ENCODE assay signal across 8 mouse cellular contexts in genomic region chr7:116031718-116032595, GRCm38 (mm10). TPM values are rescaled to one million over a fixed set of nuclear protein-coding genes. Genes with fewer than 3 reads are reported as not detected.
DNase-seq lines count a peak whose midpoint lies in the region; ATAC-seq and TF ChIP-seq lines count a peak whose summit lies in the region.

No protein-coding gene starts in this region.

- peak overlapping the region; percentile 72 for H3K4me3 ChIP-seq in G1E (ENCODE audit: low read depth, low read length)
- H3K4me3 ChIP-seq in brown adipose tissue, adult 24 weeks (ENCODE audit: insufficient read depth, low read depth, low read length), result peak overlapping the region; percentile 85
- peak overlapping the region; percentile 55 for H3K4me3 ChIP-seq in forebrain, embryonic 14.5 days (ENCODE audit: low read depth, low read length)
- H3K4me3 ChIP-seq in spleen, adult 2 months (ENCODE audit: extremely low read depth, insufficient read depth, insufficient read length), result peak overlapping the region; percentile 44

- peaks cover 72% of the 10 kb centered on the region for H3K27me3 ChIP-seq in G1E (ENCODE audit: insufficient read depth, low read length)
- peaks cover 10% of the 10 kb centered on the region for H3K27me3 ChIP-seq in forebrain, embryonic 14.5 days (replicated peaks; ENCODE audit: control insufficient read depth, insufficient read depth, low read length)
- peaks cover 25% of the 10 kb centered on the region for H3K27me3 ChIP-seq in spleen, adult 2 months (ENCODE audit: control insufficient read depth, insufficient read depth, low read length)

- H3K9ac ChIP-seq in forebrain, embryonic 14.5 days (ENCODE audit: low read length), result peak overlapping the region; percentile 98

- H3K27ac ChIP-seq in brown adipose tissue, adult 24 weeks (replicated peaks; ENCODE audit: low read depth, low read length), result peak overlapping the region; percentile 93
- peak overlapping the region; percentile 96 for H3K27ac ChIP-seq in forebrain, embryonic 14.5 days (ENCODE audit: low read depth, low read length)
- no peak overlapping the region for H3K27ac ChIP-seq in spleen, adult 2 months (ENCODE audit: insufficient read depth, low read length)

- WGBS in forebrain, embryonic 14.5 days, result under 1% methylated on average over 65 of the region's 65 CpGs
- 1% methylated on average over 65 of the region's 65 CpGs for WGBS in spleen, adult 2 months

- peak; percentile 30; the same call in 1 of the 2 replicates for ATAC-seq in G1E (ENCODE audit: extremely low read depth, insufficient number of reproducible peaks, low FRiP score, poor library complexity, severe bottlenecking)
- ATAC-seq in forebrain, embryonic 14.5 days, result peak; percentile 27; the same call in 1 of the 2 replicates
- ATAC-seq in megakaryocyte progenitor cell, adult 5-6 weeks (replicated peaks; ENCODE audit: poor library complexity), result peak; percentile 30
- ATAC-seq in inflammation-experienced regulatory T-cells, adult 6 months, result no peak

- DNase-seq in G1E (ENCODE audit: low spot score), result peak; percentile 33
- peak; percentile 64 for DNase-seq in forebrain, embryonic 14.5 days (ENCODE audit: low spot score)
- DNase-seq in heart, postnatal 25 days (ENCODE audit: low spot score), result peak; percentile 37
- DNase-seq in kidney, postnatal 4 days, result peak; percentile 68 to 79
- DNase-seq in spleen, adult 2 months (ENCODE audit: low read depth in 1 of 2, low spot score in 2 of 2), result no peak

- TF ChIP-seq POLR2A in spleen, adult 2 months (IDR thresholded peaks at IDR 0.05; ENCODE audit: low read depth, low read length), result no peak

- peaks cover 41% of the 10 kb centered on the region for H3K4me1 ChIP-seq in G1E (ENCODE audit: insufficient read depth, low read depth, low read length)
- H3K4me1 ChIP-seq in brown adipose tissue, adult 24 weeks (ENCODE audit: control insufficient read depth, insufficient read depth, insufficient read length, low read length), result no peaks in the 10 kb centered on the region
- H3K4me1 ChIP-seq in forebrain, embryonic 14.5 days (ENCODE audit: control insufficient read depth, insufficient read depth, low read length), result peaks cover 41% of the 10 kb centered on the region
- peaks cover 7% of the 10 kb centered on the region for H3K4me1 ChIP-seq in spleen, adult 2 months (ENCODE audit: control insufficient read depth, insufficient read depth, insufficient read length)

- no peaks in the 10 kb centered on the region for H3K36me3 ChIP-seq in G1E (replicated peaks)
- H3K36me3 ChIP-seq in forebrain, embryonic 14.5 days (ENCODE audit: control insufficient read depth, insufficient read depth, low read length), result no peaks in the 10 kb centered on the region
- no peaks in the 10 kb centered on the region for H3K36me3 ChIP-seq in spleen, adult 2 months (ENCODE audit: control insufficient read depth, insufficient read depth, low read length)

- peak overlapping the region; percentile 100 for H3K4me2 ChIP-seq in forebrain, embryonic 14.5 days (ENCODE audit: low read length)

- no peaks in the 10 kb centered on the region for H3K9me3 ChIP-seq in G1E (replicated peaks)
- H3K9me3 ChIP-seq in forebrain, embryonic 14.5 days (replicated peaks; ENCODE audit: control insufficient read depth, low read length), result no peaks in the 10 kb centered on the region

- intact Hi-C loops in heart, postnatal 25 days (cut with DNase I), result loop anchor here (5.0 kb wide), 4 partner anchors 80 to 665 kb away; no protein-coding TSS in a partner anchor

- no peak for TF ChIP-seq CTCF in G1E (IDR thresholded peaks at IDR 0.05; ENCODE audit: low read depth, low read length)
- no peak for TF ChIP-seq CTCF in spleen, adult 2 months (IDR thresholded peaks at IDR 0.05; ENCODE audit: extremely low read depth, insufficient read depth, insufficient read length, insufficient replicate concordance)

RNA-seq across cellular contexts. Expression of gene Sox6, which starts 6.6 kb away (rescaled TPM):
- total RNA-seq in G1E (2014; fragmentation: Nextera tagmentation), result 12.7 and 162 TPM in 2 replicates
- total RNA-seq in G1E (2017), result 2.5 and 3.8 TPM in 2 replicates
- polyA plus RNA-seq in G1E (2012), result 2.3 and 2.6 TPM in 2 replicates
- polyA plus RNA-seq in brown adipose tissue, adult 24 weeks (2012; ENCODE audit: insufficient read depth, insufficient read length, missing spikeins), result 15.1 and 24.8 TPM in 2 replicates
- 78.4 and 84.9 TPM in 2 replicates for polyA plus RNA-seq in forebrain, embryonic 14.5 days (2014; fragmentation: Nextera tagmentation; extraction: Ambion mirVana)
- total RNA-seq in heart, postnatal 25 days (2021), result 10 to 100 TPM; 27.4 to 36.9 TPM
- total RNA-seq in megakaryocyte progenitor cell, adult 5-6 weeks (2015), result 1.1 and 1.8 TPM in 2 replicates
- total RNA-seq in megakaryocyte progenitor cell, adult 5-6 weeks (2017), result 1.8 and 3.0 TPM in 2 replicates
- polyA plus RNA-seq in spleen, adult 2 months (2012; rRNA removed), result 6.0 and 6.6 TPM in 2 replicates
- not detected for polyA plus RNA-seq in inflammation-experienced regulatory T-cells, adult 6 months (2017; shearing (Covaris generic))

RNA-seq across cellular contexts. Expression of gene 1110004F10Rik, which starts 7.2 kb away (rescaled TPM):
- total RNA-seq in G1E (2014; fragmentation: Nextera tagmentation), result 122 and 127 TPM in 2 replicates
- total RNA-seq in G1E (2017), result 239 and 262 TPM in 2 replicates
- polyA plus RNA-seq in G1E (2012), result 52.4 and 74.2 TPM in 2 replicates
- 60.2 and 68.8 TPM in 2 replicates for polyA plus RNA-seq in brown adipose tissue, adult 24 weeks (2012; ENCODE audit: insufficient read depth, insufficient read length, missing spikeins)
- 425 and 434 TPM in 2 replicates for polyA plus RNA-seq in forebrain, embryonic 14.5 days (2014; fragmentation: Nextera tagmentation; extraction: Ambion mirVana)
- total RNA-seq in heart, postnatal 25 days (2021), result 10 to 100 TPM; 51.5 to 53.2 TPM
- total RNA-seq in megakaryocyte progenitor cell, adult 5-6 weeks (2015), result 146 and 157 TPM in 2 replicates
- 268 and 289 TPM in 2 replicates for total RNA-seq in megakaryocyte progenitor cell, adult 5-6 weeks (2017)
- 25.7 and 27.6 TPM in 2 replicates for polyA plus RNA-seq in spleen, adult 2 months (2012; rRNA removed)
- 100 to 1,000 TPM; 199 to 229 (median 218) TPM for polyA plus RNA-seq in inflammation-experienced regulatory T-cells, adult 6 months (2017; shearing (Covaris generic))

RNA-seq across cellular contexts. Expression of gene Gm4353, which starts 52.5 kb away (rescaled TPM):
- total RNA-seq in G1E (2014; fragmentation: Nextera tagmentation) (1.4 and 2.7 TPM in 2 replicates), G1E (2017) (2.0 and 2.3 TPM in 2 replicates)
- 0.31 TPM in 1 of 2 replicates, not detected in the other for polyA plus RNA-seq in G1E (2012)
- polyA plus RNA-seq in brown adipose tissue, adult 24 weeks (2012; ENCODE audit: insufficient read depth, insufficient read length, missing spikeins), result not detected in 2 replicates
- polyA plus RNA-seq in forebrain, embryonic 14.5 days (2014; fragmentation: Nextera tagmentation; extraction: Ambion mirVana), result 0.96 and 1.4 TPM in 2 replicates
- total RNA-seq in heart, postnatal 25 days (2021), result 1 to 10 TPM in 1 of 2 experiments, under 1 TPM in 1; 0.62 to 1.1 TPM
- 1.6 and 1.8 TPM in 2 replicates for total RNA-seq in megakaryocyte progenitor cell, adult 5-6 weeks (2015)
- total RNA-seq in megakaryocyte progenitor cell, adult 5-6 weeks (2017), result 0.83 and 2.2 TPM in 2 replicates
- polyA plus RNA-seq in spleen, adult 2 months (2012; rRNA removed), result 0.29 and 0.85 TPM in 2 replicates
- polyA plus RNA-seq in inflammation-experienced regulatory T-cells, adult 6 months (2017; shearing (Covaris generic)), result 1 to 10 TPM in 2 of 3 experiments, under 1 TPM in 1; 0.34 to 1.2 (median 1.2) TPM

Comparison
In these comparisons a context has a peak if more than half of its experiments do, and no peak if none do; other contexts are left out.
1. DNase-seq: peak in G1E (single experiment), forebrain, embryonic 14.5 days (single experiment), heart, postnatal 25 days (single experiment) and kidney, postnatal 4 days (2 of 2); none in spleen, adult 2 months (0 of 2).
2. Peak in every context shown above with its lines, with median percentiles within 50 percentile points of each other: H3K4me3 ChIP-seq.